Mouse (Mus musculus) kidney, postnatal 4 days (tissue): ENCODE measurements at regions not wholly inside any gene's neighbourhood (a gene's known extent, or its start where the extent isn't known, plus 50 kb on each side); places are given as distances from the start of the nearest gene placed in this dataset.
A peak's percentile ranks its signal among the peaks of the same experiment; 100 is the strongest.

Experiments used
- DNase-seq, 2 experiments: peaks; one replicate each; pipeline ENCODE4 v3.0.0; 2021; ENCODE audit warnings: mixed read lengths in 2 of 2

GRCm38 (mm10) chr7:58557535-58557934 is 98.4 kb upstream of the Atp10a start:
- no peak for DNase-seq

GRCm38 (mm10) chr7:58568807-58569206 is 87.2 kb upstream of the Atp10a start:
- no peak for DNase-seq

GRCm38 (mm10) chr7:58584241-58584820 is 71.6 kb upstream of the Atp10a start:
- DNase-seq: peak; percentile 70 to 74

- DNase-seq: no peak
These were observed 70.2 kb upstream of the Atp10a start for GRCm38 (mm10) chr7:58585626-58586256.

- DNase-seq: no peak
These were observed 60.0 kb upstream of the Atp10a start for GRCm38 (mm10) chr7:58595951-58596350.
